Mouse (Mus musculus): Measurements from ENCODE around the gene Setd4. TPM values are rescaled to one million over a fixed set of nuclear protein-coding genes. Genes with fewer than 3 reads are reported as not detected.

Gene Setd4
- polyA plus RNA-seq, 1 experiment = not detected

DNA sequence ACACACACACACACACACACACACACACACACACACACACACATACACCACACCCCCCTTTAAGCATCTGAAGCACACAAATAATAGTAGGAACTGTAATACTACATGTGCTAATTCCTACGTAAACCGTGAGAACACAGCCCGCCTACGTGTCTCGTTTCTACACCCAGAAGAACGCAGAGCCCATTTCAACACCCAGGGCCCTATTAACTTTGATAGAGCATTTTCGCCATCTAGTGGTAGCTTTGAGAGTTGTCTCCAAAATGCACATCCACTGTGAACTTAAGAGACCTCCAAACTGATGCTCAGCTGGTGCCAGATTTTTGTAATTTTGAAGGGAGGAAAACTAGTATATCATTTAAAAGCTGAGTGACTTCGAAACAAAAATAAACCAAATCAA lies 60.2 kb downstream of the Setd4 start:
- under 1% methylated on average over 8 of the region's 8 CpGs for WGBS
- H3K4me1 ChIP-seq (ENCODE audit: control insufficient read depth, insufficient read depth, low read length) = peaks cover 8% of the 10 kb centered on the region
- no peak overlapping the region for H3K27ac ChIP-seq (ENCODE audit: insufficient read depth, low read depth, low read length)
- H3K4me3 ChIP-seq (ENCODE audit: insufficient read depth, low read depth, low read length) = no peak overlapping the region
- no peak for TF ChIP-seq CTCF (IDR thresholded peaks at IDR 0.05; ENCODE audit: insufficient read depth, low read depth, low read length)
- no peak for TF ChIP-seq POLR2A (IDR thresholded peaks at IDR 0.05; ENCODE audit: insufficient read depth, low read depth, low read length)

DNA sequence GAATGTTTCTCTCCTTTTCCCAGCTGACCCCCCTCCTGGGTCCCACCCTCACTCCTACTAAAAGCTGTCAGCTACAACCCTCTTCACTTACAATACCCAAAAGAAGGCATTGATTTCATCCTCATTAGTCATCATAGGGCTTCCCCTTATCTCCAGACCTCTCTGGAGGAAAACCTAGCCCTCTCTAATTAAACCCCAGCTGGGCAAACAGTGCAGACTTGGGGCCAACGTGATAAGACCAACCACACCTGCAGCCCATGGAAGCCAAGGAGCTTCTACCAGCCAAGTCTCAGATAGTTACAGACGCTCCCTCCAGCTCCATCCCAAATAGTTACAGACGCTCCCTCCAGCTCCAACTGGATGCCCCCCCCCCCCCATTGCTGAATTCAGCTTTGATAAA lies 64.0 kb downstream of the Setd4 start:
- TF ChIP-seq CTCF (IDR thresholded peaks at IDR 0.05; ENCODE audit: insufficient read depth, low read depth, low read length) = no peak
- no peak for TF ChIP-seq POLR2A (IDR thresholded peaks at IDR 0.05; ENCODE audit: insufficient read depth, low read depth, low read length)
- Histone ChIP-seq H3K27ac (ENCODE audit: insufficient read depth, low read depth, low read length) (no peak overlapping the region), H3K4me1 (ENCODE audit: control insufficient read depth, insufficient read depth, low read length) (peaks cover 2% of the 10 kb centered on the region; the same call in 1 of the 2 replicates), H3K4me3 (ENCODE audit: insufficient read depth, low read depth, low read length) (no peak overlapping the region)
- 77% methylated on average over 3 of the region's 3 CpGs for WGBS

GRCm38 (mm10) chr16:93535151-93535853 lies 68.6 kb downstream of the Setd4 start:
- no peak overlapping the region for H3K27ac ChIP-seq (ENCODE audit: insufficient read depth, low read depth, low read length)
- no peak overlapping the region for H3K4me3 ChIP-seq (ENCODE audit: insufficient read depth, low read depth, low read length)
- H3K4me1 ChIP-seq (ENCODE audit: control insufficient read depth, insufficient read depth, low read length) = no peaks in the 10 kb centered on the region
- no peak for TF ChIP-seq POLR2A (IDR thresholded peaks at IDR 0.05; ENCODE audit: insufficient read depth, low read depth, low read length)
- no peak for TF ChIP-seq CTCF (IDR thresholded peaks at IDR 0.05; ENCODE audit: insufficient read depth, low read depth, low read length)
- WGBS = 79% methylated on average over 6 of the region's 6 CpGs

Other genes starting within 250 kb of the Setd4 start
- not detected in 2 replicates for gene Cbr1, start 1.8 kb upstream of the Setd4 start, polyA plus RNA-seq (2012; ENCODE audit: insufficient read depth, insufficient read length, low replicate concordance, missing spikeins)
- gene Gm5678, start 24.0 kb upstream of the Setd4 start, polyA plus RNA-seq (2012; ENCODE audit: insufficient read depth, insufficient read length, low replicate concordance, missing spikeins) = not detected in 2 replicates
- not detected in 2 replicates for gene Cbr3, start 79.2 kb upstream of the Setd4 start, polyA plus RNA-seq (2012; ENCODE audit: insufficient read depth, insufficient read length, low replicate concordance, missing spikeins)
- gene Dop1b, start 107.8 kb upstream of the Setd4 start, polyA plus RNA-seq (2012; ENCODE audit: insufficient read depth, insufficient read length, low replicate concordance, missing spikeins) = not detected in 2 replicates
- not detected in 2 replicates for gene Morc3, start 228.1 kb upstream of the Setd4 start, polyA plus RNA-seq (2012; ENCODE audit: insufficient read depth, insufficient read length, low replicate concordance, missing spikeins)